ENCODE assay signal across 34 mouse cellular contexts in the genomic region with DNA sequence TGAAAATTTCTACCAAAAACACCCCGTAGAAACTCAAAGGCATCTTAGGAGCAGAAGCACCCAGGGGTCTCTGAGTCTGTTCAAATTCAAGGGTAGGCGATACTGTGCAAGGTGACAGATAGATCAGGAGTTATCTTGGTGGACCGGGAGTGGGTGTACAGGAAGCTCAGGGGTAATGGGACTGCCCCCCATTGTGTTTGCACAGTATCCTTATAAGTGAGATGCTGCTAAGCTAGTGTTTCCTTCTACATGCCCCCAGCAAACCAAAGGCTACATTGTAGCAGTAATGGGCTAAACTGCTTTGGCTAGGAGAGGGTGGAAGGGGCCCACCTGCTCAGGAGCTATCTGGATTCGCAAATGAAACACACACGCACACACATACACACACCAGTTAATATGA. TPM values are rescaled to one million over a fixed set of nuclear protein-coding genes. Genes with fewer than 3 reads are reported as not detected.
"Had no signal": no experiment of that assay in that cellular context is flagged by ENCODE, and none has a peak within 500 bp of the region (broad histone marks: within the 10 kb centered on the region; RNA-seq: fewer than 3 reads in every experiment).

No protein-coding gene starts in this region.

- H3K27ac ChIP-seq: left cerebral cortex, adult 2 months; limb, embryonic 10.5 days; limb, embryonic 12.5 days; limb, embryonic 13.5 days; limb, embryonic 15.5 days; liver, embryonic 12.5 days; liver, embryonic 13.5 days; liver, embryonic 14.5 days; liver, embryonic 15.5 days; lung, embryonic 15.5 days; macrophage; midbrain, embryonic 10.5 days; midbrain, embryonic 12.5 days; midbrain, embryonic 13.5 days; midbrain, embryonic 15.5 days had no signal

- H3K9ac ChIP-seq: limb, embryonic 12.5 days; limb, embryonic 13.5 days; limb, embryonic 15.5 days; liver, embryonic 12.5 days; liver, embryonic 13.5 days; liver, embryonic 14.5 days; liver, embryonic 15.5 days; liver, postnatal 0 days; lung, embryonic 14.5 days; lung, embryonic 15.5 days; midbrain, embryonic 12.5 days; midbrain, embryonic 13.5 days; midbrain, embryonic 15.5 days had no signal

- DNase-seq: left cerebral cortex, postnatal 4 days; liver; liver, embryonic 13.5 days; liver, postnatal 0 days; lung, adult 18-20 months; lung, adult 2 months; lung, embryonic 14.5 days; lung, postnatal 10 days; lung, postnatal 14 days; lung, postnatal 36 days; lung, postnatal 4 days; midbrain, embryonic 14.5 days had no signal

- H3K36me3 ChIP-seq: limb, embryonic 10.5 days; limb, embryonic 12.5 days; limb, embryonic 13.5 days; limb, embryonic 15.5 days; liver, embryonic 12.5 days; liver, embryonic 13.5 days; liver, embryonic 15.5 days; lung, embryonic 15.5 days; midbrain, embryonic 10.5 days; midbrain, embryonic 12.5 days; midbrain, embryonic 13.5 days; midbrain, embryonic 15.5 days had no signal

- H3K9me3 ChIP-seq: limb, embryonic 10.5 days; limb, embryonic 12.5 days; limb, embryonic 13.5 days; limb, embryonic 15.5 days; liver, embryonic 12.5 days; liver, embryonic 13.5 days; liver, embryonic 15.5 days; lung, embryonic 15.5 days; megakaryocyte, embryonic 14.5 days; midbrain, embryonic 10.5 days; midbrain, embryonic 12.5 days; midbrain, embryonic 13.5 days; midbrain, embryonic 15.5 days had no signal

- H3K27me3 ChIP-seq: midbrain, embryonic 12.5 days; midbrain, embryonic 13.5 days; midbrain, embryonic 15.5 days had no signal

- H3K4me1 ChIP-seq: liver, embryonic 13.5 days; liver, embryonic 15.5 days; midbrain, embryonic 10.5 days; midbrain, embryonic 12.5 days; midbrain, embryonic 13.5 days had no signal

- H3K4me3 ChIP-seq: left cerebral cortex, adult 2 months; limb, embryonic 10.5 days; limb, embryonic 12.5 days; limb, embryonic 13.5 days; limb, embryonic 15.5 days; liver, embryonic 12.5 days; liver, embryonic 13.5 days; liver, embryonic 15.5 days; lung, embryonic 15.5 days; megakaryocyte, embryonic 14.5 days; midbrain, embryonic 10.5 days; midbrain, embryonic 12.5 days; midbrain, embryonic 13.5 days; midbrain, embryonic 15.5 days; myocyte had no signal

RNA-seq across cellular contexts. Expression of gene Foxl1, which starts 33.7 kb away (rescaled TPM):
- total RNA-seq: liver, adult 2 months; megakaryocyte progenitor cell, adult 5-6 weeks; megakaryocyte, adult 5-6 weeks; megakaryocyte-erythroid progenitor cell, adult 5-6 weeks had no signal
- polyA plus RNA-seq: limb, embryonic 11.5 days; liver, adult 2 months; liver, postnatal 0 days; macrophage; midbrain, embryonic 14.5 days had no signal

RNA-seq across cellular contexts. Expression of gene Foxc2, which starts 45.5 kb away (rescaled TPM):
- total RNA-seq: liver, adult 2 months; megakaryocyte progenitor cell, adult 5-6 weeks; megakaryocyte, adult 5-6 weeks; megakaryocyte-erythroid progenitor cell, adult 5-6 weeks; monocyte, adult 5-6 weeks had no signal
- polyA plus RNA-seq: liver, embryonic 15.5 days; macrophage had no signal
